Mouse (Mus musculus) stomach, postnatal 0 days (tissue): ENCODE results near the gene Pop5.

Source experiments
- CTCF ChIP-seq: IDR thresholded peaks from 2 replicates; pipeline ENCODE4 v1.5.1; 2016; ENCODE audit warnings: antibody characterized with exemption, low read depth, mild to moderate bottlenecking, moderate library complexity
- EP300 ChIP-seq: optimal IDR thresholded peaks from 2 replicates; pipeline ENCODE3; 2016; ENCODE audit warnings: antibody characterized with exemption

GRCm38 (mm10) chr5:115280050-115280687, 44.5 kb downstream of the Pop5 start:
- TF ChIP-seq CTCF (no peak), EP300 (no peak)
